Mouse (Mus musculus): ENCODE measurements around the gene Il18r1.

DNA sequence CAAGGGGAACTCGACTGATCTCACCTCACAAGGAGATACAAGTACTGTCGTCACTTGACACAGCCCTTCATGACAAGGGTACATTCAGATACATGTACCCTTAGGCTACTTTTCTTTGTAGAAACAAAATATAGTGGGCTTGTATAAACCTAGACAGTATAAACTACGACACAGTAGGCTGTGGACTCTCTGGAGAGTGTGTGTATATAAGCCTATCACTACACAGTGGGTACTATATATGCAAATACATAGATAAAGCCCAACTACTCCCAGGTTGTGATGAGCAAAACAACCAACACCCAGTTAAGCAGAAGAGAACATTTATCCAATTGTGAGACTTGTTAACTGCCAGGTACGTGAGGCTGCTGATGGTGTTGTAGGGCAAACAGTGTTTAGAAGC is 81.3 kb downstream of the Il18r1 start:
- TF ChIP-seq POLR2A (IDR thresholded peaks at IDR 0.05; ENCODE audit: control insufficient read depth, extremely low read depth, insufficient read depth, low read length, poor library complexity): no peak
- TF ChIP-seq CTCF (IDR thresholded peaks at IDR 0.05; ENCODE audit: borderline replicate concordance, control insufficient read depth, extremely low read depth, insufficient read depth, low read length, poor library complexity): no peak

All from thymus, adult 2 months (tissue).